Mouse (Mus musculus) heart, postnatal 0 days (tissue): ENCODE results near the gene Rab7.

Experiments used
- CTCF ChIP-seq: IDR thresholded peaks from 2 replicates; pipeline ENCODE4 v1.5.1; 2016; ENCODE audit warnings: antibody characterized with exemption, control low read depth, low read depth
- EP300 ChIP-seq: IDR thresholded peaks from 2 replicates; pipeline ENCODE4 v1.6.1; 2016; ENCODE audit warnings: antibody characterized with exemption, low read depth

GRCm38 (mm10) chr6:88065968-88066367 is 20.9 kb upstream of the Rab7 start:
- no peak for TF ChIP-seq CTCF
- TF ChIP-seq EP300: no peak
